ENCODE assay signal across 35 mouse cellular contexts in the genomic region with DNA sequence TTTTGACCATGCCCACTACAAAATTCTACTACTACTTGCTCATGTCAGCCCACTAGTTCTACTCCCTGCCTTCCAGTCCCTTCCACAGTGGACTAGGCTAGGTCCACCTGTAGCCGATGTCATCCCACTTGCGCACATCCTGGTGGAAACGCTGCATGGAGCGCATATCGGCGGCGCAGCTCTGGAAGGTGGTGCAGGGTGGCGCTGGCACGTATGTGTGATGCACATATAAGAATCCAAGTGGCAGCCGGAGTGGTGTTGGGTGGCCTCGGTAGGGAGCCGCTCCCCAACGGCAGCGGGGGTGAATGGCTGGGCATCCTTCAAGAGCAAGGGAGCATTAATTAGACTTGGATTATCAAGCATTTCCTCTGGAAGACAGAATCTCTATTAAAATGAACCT. TPM values are rescaled to one million over a fixed set of nuclear protein-coding genes. Genes with fewer than 3 reads are reported as not detected.
"Had no signal": no experiment of that assay in that cellular context is flagged by ENCODE, and none has a peak within 500 bp of the region (broad histone marks: within the 10 kb centered on the region; RNA-seq: fewer than 3 reads in every experiment).

No protein-coding gene starts in this region.

- H3K27ac ChIP-seq: embryonic facial prominence, embryonic 10.5 days; embryonic facial prominence, embryonic 12.5 days; embryonic facial prominence, embryonic 13.5 days; embryonic facial prominence, embryonic 15.5 days; forebrain, embryonic 10.5 days; forebrain, embryonic 12.5 days; forebrain, embryonic 13.5 days; forebrain, embryonic 15.5 days; gastrocnemius, adult 2 months; heart, adult 2 months had no signal

- H3K9me3 ChIP-seq: embryonic facial prominence, embryonic 10.5 days; embryonic facial prominence, embryonic 12.5 days; embryonic facial prominence, embryonic 13.5 days; embryonic facial prominence, embryonic 15.5 days; forebrain, embryonic 10.5 days; forebrain, embryonic 12.5 days; forebrain, embryonic 13.5 days; forebrain, embryonic 15.5 days had no signal

- DNase-seq: cerebellum, adult 2 months; cerebellum, adult 8-10 months; cerebellum, adult 9-10 months; cerebellum, adult 9-11 months; cerebellum, postnatal 10 days; cerebellum, postnatal 14 days; cerebellum, postnatal 25 days; cerebellum, postnatal 36 days; embryo, embryonic 11 days; forebrain, postnatal 0 days; gastrocnemius, adult 2 months; gastrocnemius, postnatal 10 days; gastrocnemius, postnatal 14 days; gastrocnemius, postnatal 25 days; gastrocnemius, postnatal 36 days; heart, adult 18-20 months; heart, adult 2 months had no signal

- H3K4me3 ChIP-seq: embryonic facial prominence, embryonic 10.5 days; embryonic facial prominence, embryonic 12.5 days; embryonic facial prominence, embryonic 13.5 days; embryonic facial prominence, embryonic 15.5 days; erythroblast, embryonic 14.5 days; forebrain, embryonic 10.5 days; forebrain, embryonic 12.5 days; forebrain, embryonic 13.5 days; forebrain, embryonic 15.5 days; gastrocnemius, adult 2 months; heart, adult 2 months had no signal

- H3K36me3 ChIP-seq: embryonic facial prominence, embryonic 10.5 days; embryonic facial prominence, embryonic 12.5 days; embryonic facial prominence, embryonic 13.5 days; embryonic facial prominence, embryonic 15.5 days; forebrain, embryonic 10.5 days; forebrain, embryonic 12.5 days; forebrain, embryonic 15.5 days had no signal

- H3K4me1 ChIP-seq: embryonic facial prominence, embryonic 10.5 days; embryonic facial prominence, embryonic 12.5 days; embryonic facial prominence, embryonic 13.5 days; embryonic facial prominence, embryonic 15.5 days; forebrain, embryonic 10.5 days; forebrain, embryonic 12.5 days; forebrain, embryonic 13.5 days; forebrain, embryonic 15.5 days had no signal

RNA-seq across cellular contexts. Expression of a gene that starts 7.2 kb away (rescaled TPM):
- total RNA-seq: forebrain, postnatal 0 days; gastrocnemius, adult 18-20 months; gastrocnemius, adult 2 months; gastrocnemius, adult 8-10 months; gastrocnemius, postnatal 10 days; gastrocnemius, postnatal 14 days; gastrocnemius, postnatal 25 days; heart, adult 8-10 months had no signal
- polyA plus RNA-seq: cerebellum, adult 2 months; cortical plate, adult 2 months; embryonic facial prominence, embryonic 10.5 days; embryonic facial prominence, embryonic 11.5 days; forebrain, embryonic 12.5 days; forebrain, embryonic 13.5 days; forebrain, embryonic 14.5 days; forebrain, embryonic 15.5 days; forebrain, embryonic 16.5 days; forebrain, postnatal 0 days; frontal cortex, adult 2 months had no signal

RNA-seq across cellular contexts. Expression of a gene that starts 13.4 kb away (rescaled TPM):
- total RNA-seq: gastrocnemius, adult 8-10 months had no signal

RNA-seq across cellular contexts. Expression of a gene that starts 35.8 kb away (rescaled TPM):
- total RNA-seq: gastrocnemius, postnatal 4 days; heart, adult 18-20 months; heart, adult 2 months had no signal
- polyA plus RNA-seq: cortical plate, adult 2 months; frontal cortex, adult 2 months had no signal
